Mouse (Mus musculus): ENCODE results near the gene Pip5k1b. TPM values are rescaled to one million over a fixed set of nuclear protein-coding genes. Genes with fewer than 3 reads are reported as not detected.
A peak's percentile ranks its signal among the peaks of the same experiment; 100 is the strongest.

Pip5k1b gene
- polyA plus RNA-seq, 1 experiment from 2014 or later, result 1.6 TPM

GRCm38 (mm10) chr19:24408863-24409564 is 146.7 kb downstream of the Pip5k1b start:
- ATAC-seq, result no peak
- Histone ChIP-seq H3K4me1 (ENCODE audit: control insufficient read depth, insufficient read depth, low read length) (no peaks in the 10 kb centered on the region), H3K4me3 (ENCODE audit: low read depth, low read length) (no peak overlapping the region), H3K36me3 (ENCODE audit: control insufficient read depth, insufficient read depth, low read length) (no peaks in the 10 kb centered on the region), H3K27me3 (ENCODE audit: control insufficient read depth, insufficient read depth, low read depth, low read length) (no peaks in the 10 kb centered on the region), H3K27ac (ENCODE audit: low read length) (no peak overlapping the region), H3K4me2 (ENCODE audit: low read length) (no peak overlapping the region), H3K9me3 (replicated peaks; ENCODE audit: control insufficient read depth, low read length, poor library complexity, severe bottlenecking) (no peaks in the 10 kb centered on the region), H3K9ac (ENCODE audit: low read depth, low read length) (no peak overlapping the region)
- 85% methylated on average over 11 of the region's 11 CpGs for WGBS

DNA sequence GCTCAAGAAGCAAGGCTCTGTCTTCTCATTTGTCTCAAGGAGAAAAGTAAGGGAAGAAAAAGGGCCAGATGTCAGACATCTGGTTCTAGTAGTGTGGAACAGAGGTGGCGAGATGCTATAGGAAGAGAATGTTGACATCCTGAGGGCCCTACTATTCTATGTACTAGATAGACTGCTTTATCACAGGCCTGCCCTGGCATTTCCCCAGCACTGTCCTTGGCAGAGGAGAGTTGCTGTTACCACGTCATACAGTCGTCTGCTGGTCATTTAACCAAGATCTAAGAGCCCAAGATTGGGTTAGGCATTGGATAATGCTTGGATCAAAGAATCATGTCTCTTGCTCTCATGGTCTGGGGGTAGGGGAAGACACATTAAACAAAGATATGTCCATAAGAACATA is 151.0 kb downstream of the Pip5k1b start:
- no peak overlapping the region for H3K9ac ChIP-seq (ENCODE audit: low read depth, low read length)
- no peaks in the 10 kb centered on the region for H3K4me1 ChIP-seq (ENCODE audit: control insufficient read depth, insufficient read depth, low read length)
- H3K27ac ChIP-seq (ENCODE audit: low read length), result no peak overlapping the region
- no peak overlapping the region for H3K4me2 ChIP-seq (ENCODE audit: low read length)
- ATAC-seq, result no peak
- no peaks in the 10 kb centered on the region for H3K36me3 ChIP-seq (ENCODE audit: control insufficient read depth, insufficient read depth, low read length)
- no peaks in the 10 kb centered on the region for H3K9me3 ChIP-seq (replicated peaks; ENCODE audit: control insufficient read depth, low read length, poor library complexity, severe bottlenecking)
- WGBS, result 95% methylated on average over 3 of the region's 3 CpGs
- no peaks in the 10 kb centered on the region for H3K27me3 ChIP-seq (ENCODE audit: control insufficient read depth, insufficient read depth, low read depth, low read length)
- no peak overlapping the region for H3K4me3 ChIP-seq (ENCODE audit: low read depth, low read length)

DNA sequence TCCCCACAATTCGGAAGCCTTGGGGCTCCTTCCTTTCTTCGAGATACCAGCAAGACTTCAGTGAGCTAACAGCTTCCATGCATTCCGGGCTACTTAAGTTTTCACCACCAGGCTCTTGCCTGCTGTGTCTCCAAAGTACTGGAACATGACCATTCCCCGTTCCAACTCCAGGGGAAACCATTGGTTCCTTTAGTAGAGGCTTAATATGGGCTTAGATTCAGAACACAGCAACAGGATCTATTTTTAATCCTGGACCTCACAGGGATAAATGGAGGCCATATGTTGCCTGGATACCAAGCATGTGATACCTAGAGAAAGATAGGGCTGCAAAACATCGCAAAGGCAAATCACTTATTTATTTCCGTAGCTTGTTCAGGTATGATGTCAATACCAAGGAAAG is 152.4 kb downstream of the Pip5k1b start:
- Histone ChIP-seq H3K27me3 (ENCODE audit: control insufficient read depth, insufficient read depth, low read depth, low read length) (no peaks in the 10 kb centered on the region), H3K4me2 (ENCODE audit: low read length) (no peak overlapping the region), H3K27ac (ENCODE audit: low read length) (no peak overlapping the region), H3K9ac (ENCODE audit: low read depth, low read length) (no peak overlapping the region), H3K36me3 (ENCODE audit: control insufficient read depth, insufficient read depth, low read length) (no peaks in the 10 kb centered on the region), H3K4me1 (ENCODE audit: control insufficient read depth, insufficient read depth, low read length) (no peaks in the 10 kb centered on the region), H3K9me3 (replicated peaks; ENCODE audit: control insufficient read depth, low read length, poor library complexity, severe bottlenecking) (no peaks in the 10 kb centered on the region), H3K4me3 (ENCODE audit: low read depth, low read length) (no peak overlapping the region)
- WGBS, result 92% methylated on average over 6 of the region's 6 CpGs
- ATAC-seq, result no peak

DNA sequence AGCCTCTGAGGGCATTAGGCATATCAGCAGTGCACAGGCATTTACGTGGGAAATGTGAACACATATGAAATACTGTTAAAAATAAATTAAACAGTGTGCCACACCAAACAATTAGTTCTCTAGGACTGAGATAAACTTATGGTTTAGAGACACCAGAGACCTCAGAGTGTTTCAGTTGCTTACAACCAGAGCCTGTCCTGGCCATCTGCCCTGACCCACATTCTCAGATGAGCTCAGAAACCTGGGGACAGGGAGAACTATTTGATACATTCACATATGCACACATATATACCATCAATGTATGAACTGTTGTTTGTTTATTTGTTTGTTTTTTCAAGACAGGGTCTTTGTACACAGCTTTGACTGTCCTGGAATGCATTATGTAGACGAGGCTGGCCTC is 161.8 kb downstream of the Pip5k1b start:
- 84% methylated on average over 2 of the region's 2 CpGs for WGBS
- Histone ChIP-seq H3K4me2 (ENCODE audit: low read length) (no peak overlapping the region), H3K4me1 (ENCODE audit: control insufficient read depth, insufficient read depth, low read length) (no peaks in the 10 kb centered on the region; the same call in 1 of the 2 replicates), H3K27ac (ENCODE audit: low read length) (no peak overlapping the region), H3K9ac (ENCODE audit: low read depth, low read length) (no peak overlapping the region), H3K4me3 (ENCODE audit: low read depth, low read length) (no peak overlapping the region), H3K9me3 (replicated peaks; ENCODE audit: control insufficient read depth, low read length, poor library complexity, severe bottlenecking) (no peaks in the 10 kb centered on the region), H3K27me3 (ENCODE audit: control insufficient read depth, insufficient read depth, low read depth, low read length) (no peaks in the 10 kb centered on the region), H3K36me3 (ENCODE audit: control insufficient read depth, insufficient read depth, low read length) (no peaks in the 10 kb centered on the region)
- ATAC-seq, result no peak

DNA sequence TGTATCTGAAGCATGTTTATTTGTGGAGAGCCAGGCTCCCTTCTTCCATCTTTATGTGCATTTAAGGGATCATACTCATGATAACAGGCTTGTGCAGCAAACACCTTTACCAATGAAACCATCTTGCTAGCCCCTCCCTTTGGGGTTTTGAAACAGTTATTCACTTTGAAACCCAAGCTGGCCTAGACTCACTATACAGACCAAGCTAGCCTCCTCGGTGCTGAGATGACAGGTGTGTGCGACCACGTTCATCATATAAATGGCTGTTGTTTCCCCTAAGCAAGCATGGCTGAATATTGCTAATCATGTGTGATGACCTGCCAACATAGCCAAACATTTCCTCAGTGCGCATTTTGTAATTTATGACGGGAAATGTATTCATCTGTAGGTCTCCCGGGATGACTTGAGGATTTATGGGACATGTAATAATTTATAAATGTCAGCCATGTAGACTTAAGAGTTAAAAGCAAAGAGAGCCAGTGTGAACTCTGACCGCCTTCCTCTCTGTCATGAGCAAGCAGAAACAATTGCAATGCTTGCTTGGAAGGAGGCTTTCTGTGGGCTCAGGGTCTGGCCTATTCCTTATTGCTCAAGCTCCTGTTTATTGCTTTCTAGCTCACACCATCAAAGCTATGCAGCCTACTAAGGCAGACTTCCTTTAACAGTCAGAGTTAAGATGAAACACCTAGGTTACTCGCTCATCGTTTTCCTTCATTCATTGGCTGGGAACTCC is 164.0 kb downstream of the Pip5k1b start:
- Histone ChIP-seq H3K4me3 (ENCODE audit: low read depth, low read length) (no peak overlapping the region), H3K4me2 (ENCODE audit: low read length) (no peak overlapping the region), H3K9me3 (replicated peaks; ENCODE audit: control insufficient read depth, low read length, poor library complexity, severe bottlenecking) (no peaks in the 10 kb centered on the region), H3K27me3 (ENCODE audit: control insufficient read depth, insufficient read depth, low read depth, low read length) (no peaks in the 10 kb centered on the region), H3K4me1 (ENCODE audit: control insufficient read depth, insufficient read depth, low read length) (no peaks in the 10 kb centered on the region; the same call in 1 of the 2 replicates), H3K36me3 (ENCODE audit: control insufficient read depth, insufficient read depth, low read length) (no peaks in the 10 kb centered on the region), H3K27ac (ENCODE audit: low read length) (no peak overlapping the region), H3K9ac (ENCODE audit: low read depth, low read length) (no peak overlapping the region)
- ATAC-seq, result no peak
- 76% methylated on average over 9 of the region's 9 CpGs for WGBS

DNA sequence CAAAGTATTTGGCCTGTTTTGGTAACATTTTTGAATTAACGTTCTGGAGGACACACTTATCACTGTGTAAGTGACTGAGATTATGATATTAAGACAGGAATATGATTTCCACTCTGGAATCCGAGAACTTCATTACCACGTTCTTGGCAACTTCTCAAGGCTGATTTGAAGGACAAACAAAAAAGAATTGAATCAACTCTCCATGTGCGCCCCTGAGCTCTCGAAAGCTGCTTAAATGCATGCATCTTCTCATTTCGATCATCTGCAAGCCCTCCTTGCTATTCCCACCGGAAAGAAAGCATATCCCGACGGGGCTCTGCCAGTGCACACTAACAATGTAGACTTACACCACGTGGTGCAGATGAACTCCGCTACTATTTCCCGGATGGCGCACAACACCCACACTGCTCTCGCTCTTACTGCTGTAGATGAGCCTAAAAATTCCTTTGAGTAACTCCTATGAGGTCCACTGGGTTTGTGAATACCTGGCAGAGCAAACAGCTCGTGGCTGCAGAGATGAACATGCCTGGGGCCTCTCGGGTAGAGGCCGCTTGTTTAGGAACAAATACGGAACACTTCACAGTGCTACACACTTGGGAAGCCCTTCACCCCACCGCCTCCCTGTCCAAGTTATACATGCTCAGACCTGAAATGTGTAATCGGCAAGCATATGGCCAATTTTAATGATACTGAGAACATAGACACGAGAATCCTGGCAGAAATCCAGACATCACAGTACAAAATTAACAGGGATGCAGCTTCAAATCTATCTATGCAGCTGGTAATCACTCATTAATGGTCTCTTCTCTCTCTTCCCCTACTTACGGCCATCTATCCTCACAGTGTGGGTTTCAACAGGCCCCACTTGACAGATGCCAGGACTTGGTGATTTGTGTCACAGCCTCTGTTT is 168.5 kb downstream of the Pip5k1b start:
- H3K9ac ChIP-seq (ENCODE audit: low read depth, low read length), result no peak overlapping the region
- H3K36me3 ChIP-seq (ENCODE audit: control insufficient read depth, insufficient read depth, low read length), result no peaks in the 10 kb centered on the region
- H3K27ac ChIP-seq (ENCODE audit: low read length), result no peak overlapping the region
- no peak overlapping the region for H3K4me2 ChIP-seq (ENCODE audit: low read length)
- no peak overlapping the region for H3K4me3 ChIP-seq (ENCODE audit: low read depth, low read length)
- H3K4me1 ChIP-seq (ENCODE audit: control insufficient read depth, insufficient read depth, low read length), result no peaks in the 10 kb centered on the region
- WGBS, result 85% methylated on average over 22 of the region's 22 CpGs
- ATAC-seq, result no peak
- H3K27me3 ChIP-seq (ENCODE audit: control insufficient read depth, insufficient read depth, low read depth, low read length), result no peaks in the 10 kb centered on the region
- no peaks in the 10 kb centered on the region for H3K9me3 ChIP-seq (replicated peaks; ENCODE audit: control insufficient read depth, low read length, poor library complexity, severe bottlenecking)

DNA sequence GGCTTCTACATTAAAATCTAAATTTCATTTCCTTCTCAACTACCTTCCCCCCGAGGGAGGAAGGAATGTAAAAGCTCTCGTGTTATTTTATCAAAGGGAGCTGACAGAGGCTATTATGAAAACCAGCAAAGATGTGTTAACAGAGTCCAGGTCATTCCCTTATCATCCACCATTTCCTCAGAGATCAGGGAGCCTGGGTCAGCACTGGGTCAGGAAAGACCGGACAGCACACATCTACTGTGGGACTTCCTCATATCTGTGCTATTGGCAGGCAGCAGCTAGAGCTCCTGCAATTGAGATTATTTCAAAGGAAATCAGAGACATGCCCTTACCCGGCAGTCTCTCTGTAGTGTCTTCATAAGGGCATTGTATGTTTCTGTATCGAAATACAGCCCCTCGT is 177.2 kb downstream of the Pip5k1b start:
- ATAC-seq, result no peak
- no peak overlapping the region for H3K9ac ChIP-seq (ENCODE audit: low read depth, low read length)
- H3K36me3 ChIP-seq (ENCODE audit: control insufficient read depth, insufficient read depth, low read length), result no peaks in the 10 kb centered on the region
- H3K4me1 ChIP-seq (ENCODE audit: control insufficient read depth, insufficient read depth, low read length), result peaks cover 2% of the 10 kb centered on the region; the same call in 1 of the 2 replicates
- H3K9me3 ChIP-seq (replicated peaks; ENCODE audit: control insufficient read depth, low read length, poor library complexity, severe bottlenecking), result no peaks in the 10 kb centered on the region
- 56% methylated on average over 6 of the region's 6 CpGs for WGBS
- no peak overlapping the region for H3K4me2 ChIP-seq (ENCODE audit: low read length)
- H3K27me3 ChIP-seq (ENCODE audit: control insufficient read depth, insufficient read depth, low read depth, low read length), result no peaks in the 10 kb centered on the region
- no peak overlapping the region for H3K4me3 ChIP-seq (ENCODE audit: low read depth, low read length)
- no peak overlapping the region; the same call in 1 of the 2 replicates for H3K27ac ChIP-seq (ENCODE audit: low read length)

DNA sequence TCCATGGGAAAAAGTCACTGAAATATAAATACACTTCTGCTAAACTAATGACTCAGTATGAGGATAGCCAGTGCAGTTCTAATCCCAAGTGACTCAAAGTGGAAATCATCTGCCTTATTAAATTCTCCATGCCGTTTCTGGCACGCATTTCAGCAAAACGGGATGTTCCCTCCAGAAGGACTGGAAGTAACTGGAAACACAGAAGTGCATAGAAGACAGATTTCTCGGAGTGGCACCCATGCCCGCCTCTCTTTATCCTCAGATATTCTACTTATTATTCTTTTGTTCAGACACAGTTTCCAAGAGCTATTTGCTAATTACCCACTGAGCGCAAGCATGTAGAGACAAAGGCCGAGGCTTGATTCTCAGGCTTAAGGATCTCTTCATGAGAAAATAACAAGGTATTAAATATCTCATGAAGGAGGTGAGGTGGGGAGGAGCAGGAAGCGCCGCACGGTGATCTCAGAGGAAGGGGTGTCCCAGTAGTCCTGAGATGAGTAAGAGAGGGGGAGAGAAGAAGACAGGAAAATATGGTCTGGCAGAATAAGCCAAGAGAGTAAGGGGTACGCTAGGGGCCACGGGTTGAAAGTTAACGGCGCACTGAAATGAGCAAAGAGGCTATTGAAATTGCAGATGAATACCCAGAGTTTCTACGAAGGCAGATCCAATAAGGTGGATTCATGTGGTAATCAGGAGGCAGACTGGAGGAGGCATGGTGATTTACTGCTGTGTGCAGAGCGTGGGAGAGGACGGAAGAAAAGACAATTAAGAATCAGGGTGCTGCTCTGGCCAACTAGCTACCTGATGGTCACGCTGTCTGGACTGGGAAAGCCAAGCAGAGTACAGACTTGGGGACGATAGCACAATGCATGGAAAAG is 183.7 kb downstream of the Pip5k1b start:
- peaks cover 13% of the 10 kb centered on the region for H3K4me1 ChIP-seq (ENCODE audit: control insufficient read depth, insufficient read depth, low read length)
- peak overlapping the region; percentile 25 for H3K4me2 ChIP-seq (ENCODE audit: low read length)
- no peak overlapping the region for H3K9ac ChIP-seq (ENCODE audit: low read depth, low read length)
- no peaks in the 10 kb centered on the region for H3K27me3 ChIP-seq (ENCODE audit: control insufficient read depth, insufficient read depth, low read depth, low read length)
- peak overlapping the region; percentile 33 for H3K27ac ChIP-seq (ENCODE audit: low read length)
- no peaks in the 10 kb centered on the region for H3K36me3 ChIP-seq (ENCODE audit: control insufficient read depth, insufficient read depth, low read length)
- ATAC-seq, result peak; percentile 61
- WGBS, result 26% methylated on average over 19 of the region's 19 CpGs
- peak overlapping the region; percentile 2; the same call in 1 of the 2 replicates for H3K4me3 ChIP-seq (ENCODE audit: low read depth, low read length)
- H3K9me3 ChIP-seq (replicated peaks; ENCODE audit: control insufficient read depth, low read length, poor library complexity, severe bottlenecking), result no peaks in the 10 kb centered on the region
